Mouse (Mus musculus): ENCODE measurements around the gene Ttc39a. TPM values are rescaled to one million over a fixed set of nuclear protein-coding genes. Genes with fewer than 3 reads are reported as not detected.

Gene Ttc39a
- total RNA-seq, 4 experiments from 2014 or later: 2.2 to 2.7 (median 2.6) TPM

DNA sequence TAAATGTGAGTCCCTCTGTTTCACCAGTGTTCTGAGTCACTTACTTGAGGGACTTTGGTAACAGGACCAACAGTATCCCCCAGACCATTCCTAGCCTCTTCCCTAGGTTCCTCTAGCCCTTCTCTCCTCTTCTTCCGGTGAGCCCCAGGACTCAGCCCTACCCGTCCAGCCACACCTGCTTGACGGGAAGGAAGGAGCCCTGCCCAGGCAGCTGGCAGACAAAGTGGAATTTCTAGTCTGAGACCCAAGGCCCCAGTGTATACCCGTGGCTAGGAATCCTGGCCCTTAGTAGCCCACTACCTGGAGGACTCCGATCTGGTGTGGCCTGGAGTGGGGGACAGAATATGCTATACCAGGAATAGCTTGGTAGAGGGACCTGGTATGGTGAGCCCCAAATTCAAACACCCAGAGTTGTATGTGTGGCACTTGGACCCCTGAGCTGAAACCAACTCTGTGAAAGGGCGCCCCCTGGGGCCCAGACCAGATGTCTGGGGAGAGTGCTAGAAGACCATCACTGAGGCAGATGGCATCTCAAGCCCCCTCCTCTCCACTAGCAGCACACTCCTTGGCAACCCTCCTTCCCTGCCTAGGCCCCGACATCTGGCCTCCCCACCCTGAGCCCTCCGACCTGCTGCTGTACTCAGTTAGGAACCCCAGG lies 13.8 kb downstream of the Ttc39a start:
- DNase-seq (ENCODE audit: low spot score in 2 of 2): no peak

DNA sequence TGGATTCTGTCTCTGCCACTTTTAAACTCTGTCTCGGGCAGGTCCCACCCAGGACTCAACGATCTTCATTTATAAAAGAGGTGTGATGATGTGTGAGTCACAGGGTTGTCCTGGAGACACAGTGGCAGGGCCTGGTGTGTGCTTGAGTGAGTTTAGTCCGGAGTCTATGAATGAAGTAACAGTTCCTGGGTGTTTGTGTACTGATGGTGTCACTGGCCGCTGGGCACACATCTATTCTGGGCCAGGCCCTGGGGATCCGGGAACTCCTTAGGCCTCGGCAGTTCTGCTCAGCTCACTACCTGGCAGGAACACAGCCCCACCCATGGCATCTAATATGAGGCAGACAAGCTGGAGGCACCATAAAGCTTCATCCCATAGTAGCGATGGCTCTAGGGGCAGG lies 15.2 kb downstream of the Ttc39a start:
- no peak for DNase-seq (ENCODE audit: low spot score in 2 of 2)

DNA sequence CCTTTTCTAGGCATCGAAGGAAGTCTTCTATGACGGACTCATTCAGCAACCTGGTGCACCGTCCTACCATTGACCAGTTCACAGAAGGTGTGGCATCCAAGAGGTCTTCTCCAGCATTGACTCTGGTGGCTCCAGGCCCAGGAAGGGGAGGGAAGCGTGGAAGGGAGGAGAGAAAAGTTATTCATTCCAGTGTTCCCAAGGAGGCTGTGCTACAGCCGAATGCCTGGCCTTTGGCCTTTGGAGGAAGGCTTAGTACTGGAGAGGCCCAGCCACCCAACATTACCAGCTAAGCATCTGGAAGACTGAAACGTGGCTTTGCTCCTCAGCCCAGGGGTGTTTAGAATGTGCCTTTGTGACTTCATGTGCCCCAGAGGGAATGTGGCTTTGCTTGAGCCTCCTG lies 16.0 kb downstream of the Ttc39a start:
- no peak for DNase-seq (ENCODE audit: low spot score in 2 of 2)

DNA sequence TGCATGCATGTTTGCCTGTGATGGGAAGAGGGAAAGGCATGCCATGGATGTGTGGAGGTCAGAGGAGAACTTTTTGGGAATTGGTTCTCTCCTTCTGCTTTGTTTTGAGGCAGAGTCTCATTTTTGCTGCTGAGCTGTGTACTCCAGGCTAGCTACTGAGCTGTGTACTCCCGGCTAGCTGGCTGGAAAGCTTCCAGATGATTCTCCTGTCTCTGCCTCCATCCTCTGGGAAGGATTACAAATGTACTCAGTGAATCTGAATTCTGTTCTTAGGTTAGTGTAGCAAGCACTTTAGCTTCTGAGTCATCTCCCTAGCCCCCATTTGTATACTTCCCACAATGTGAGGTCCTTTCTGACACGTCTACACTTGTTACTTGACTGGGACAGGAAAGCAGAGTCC lies 17.0 kb downstream of the Ttc39a start:
- DNase-seq (ENCODE audit: low spot score in 2 of 2): no peak

DNA sequence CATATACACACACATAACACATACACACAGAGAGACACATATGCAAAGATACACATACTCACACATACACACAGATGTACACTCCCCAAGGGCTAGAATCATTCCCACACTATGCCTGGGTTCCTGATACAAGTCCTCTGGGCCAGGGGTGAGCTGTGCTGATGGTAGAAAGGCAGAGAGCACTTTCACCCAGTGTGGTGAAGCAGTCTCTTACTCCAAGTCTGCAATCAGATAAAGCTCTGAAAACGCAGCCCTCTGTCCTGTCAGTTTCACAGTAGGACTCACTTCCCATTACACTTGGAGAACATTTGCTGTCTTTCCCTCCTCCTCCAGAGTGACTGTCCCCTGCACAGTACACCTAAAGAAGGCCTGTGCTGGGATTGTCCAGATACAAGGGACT lies 20.6 kb downstream of the Ttc39a start:
- DNase-seq (ENCODE audit: low spot score in 2 of 2): no peak

DNA sequence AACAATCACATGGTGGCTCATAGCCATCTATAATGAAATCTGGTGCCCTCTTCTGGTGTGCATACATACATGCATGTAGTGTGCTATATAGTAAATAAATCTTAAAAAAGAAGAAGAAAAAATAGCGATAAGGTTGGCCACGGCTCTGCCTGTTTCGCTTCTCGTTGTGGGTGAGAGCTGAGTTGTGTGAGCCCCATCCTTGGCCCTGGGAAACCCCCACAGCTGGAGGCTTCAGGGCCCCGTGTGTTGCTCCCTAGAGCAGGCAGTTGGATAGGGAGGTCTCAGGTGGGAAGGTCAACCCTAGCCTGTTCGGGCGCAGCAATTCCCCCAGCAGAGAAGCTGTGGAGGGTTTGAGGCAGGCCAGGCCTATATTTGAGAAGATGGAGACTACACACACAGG lies 23.8 kb downstream of the Ttc39a start:
- DNase-seq (ENCODE audit: low spot score in 2 of 2): no peak

DNA sequence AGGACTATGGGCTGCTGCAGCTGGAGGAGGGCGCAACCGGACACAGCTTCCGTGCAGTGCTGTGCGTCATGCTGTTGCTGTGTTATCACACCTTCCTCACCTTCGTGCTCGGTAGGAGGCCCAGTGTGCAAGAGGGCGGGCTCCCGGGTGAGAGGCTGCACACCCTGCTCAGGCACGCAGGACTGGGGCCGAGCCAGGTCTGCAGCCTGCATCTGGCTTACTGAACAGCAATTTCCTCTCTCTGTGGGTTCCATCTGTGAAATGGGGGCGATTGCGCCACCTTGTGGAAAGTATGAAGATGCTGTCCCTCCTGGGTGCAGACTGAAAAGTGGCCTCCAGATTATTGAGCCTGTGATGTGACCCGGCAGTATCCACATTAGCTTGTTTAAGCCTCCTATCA lies 24.4 kb downstream of the Ttc39a start:
- DNase-seq (ENCODE audit: low spot score in 2 of 2): peak in 1 of 2 experiments; percentile 48

DNA sequence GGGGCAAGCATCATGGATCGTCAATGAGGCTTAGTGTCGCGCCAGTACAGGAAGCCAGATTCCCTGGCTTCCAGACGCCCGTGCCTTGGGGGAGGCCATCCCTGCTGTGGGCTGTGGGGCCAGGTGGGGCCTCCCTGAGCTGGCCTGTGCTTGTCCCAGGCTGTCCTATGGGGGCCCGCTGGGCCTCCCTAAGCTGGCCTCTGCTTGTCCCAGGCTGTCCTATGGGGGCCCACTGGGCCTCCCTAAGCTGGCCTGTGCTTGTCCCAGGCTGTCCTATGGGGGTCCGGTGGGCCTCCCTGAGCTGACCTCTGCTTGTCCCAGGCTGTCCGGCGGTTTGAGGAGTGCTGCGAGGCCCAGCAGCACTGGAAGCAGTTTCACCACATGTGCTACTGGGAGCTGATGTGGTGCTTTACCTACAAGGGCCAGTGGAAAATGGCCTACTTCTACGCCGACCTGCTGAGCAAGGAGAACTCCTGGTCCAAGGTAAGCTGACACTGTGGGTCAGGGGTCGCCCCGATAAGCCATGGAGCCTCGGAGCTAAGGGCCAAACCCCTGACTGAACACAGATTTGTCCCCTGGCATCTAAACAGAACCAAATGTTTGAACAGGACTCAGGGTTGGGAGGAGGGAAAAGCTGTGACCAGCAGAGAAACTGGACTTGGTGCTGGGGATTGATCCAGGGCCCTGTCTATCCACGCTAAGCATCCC lies 26.4 kb downstream of the Ttc39a start:
- DNase-seq (ENCODE audit: low spot score in 2 of 2): no peak

DNA sequence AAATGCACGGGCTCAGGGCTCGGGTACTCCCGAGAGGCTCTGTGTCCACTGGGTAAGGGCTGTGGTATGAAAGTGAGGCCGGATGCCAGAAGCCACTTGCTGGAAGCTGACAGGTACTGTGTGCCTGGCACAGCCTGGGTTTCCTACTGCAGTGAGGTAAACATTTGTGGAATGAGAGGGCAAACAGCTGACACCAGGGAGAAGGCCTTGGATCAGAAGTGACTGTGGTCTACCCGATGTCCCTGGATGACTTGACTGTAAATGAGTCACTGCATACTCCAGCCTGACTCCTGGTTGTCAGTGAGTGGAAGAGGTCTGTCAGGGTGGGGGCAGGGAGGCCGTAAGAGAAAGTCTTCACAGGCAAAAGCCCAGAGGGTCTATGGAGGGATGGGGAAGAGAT lies 27.2 kb downstream of the Ttc39a start:
- no peak for DNase-seq (ENCODE audit: low spot score in 2 of 2)

DNA sequence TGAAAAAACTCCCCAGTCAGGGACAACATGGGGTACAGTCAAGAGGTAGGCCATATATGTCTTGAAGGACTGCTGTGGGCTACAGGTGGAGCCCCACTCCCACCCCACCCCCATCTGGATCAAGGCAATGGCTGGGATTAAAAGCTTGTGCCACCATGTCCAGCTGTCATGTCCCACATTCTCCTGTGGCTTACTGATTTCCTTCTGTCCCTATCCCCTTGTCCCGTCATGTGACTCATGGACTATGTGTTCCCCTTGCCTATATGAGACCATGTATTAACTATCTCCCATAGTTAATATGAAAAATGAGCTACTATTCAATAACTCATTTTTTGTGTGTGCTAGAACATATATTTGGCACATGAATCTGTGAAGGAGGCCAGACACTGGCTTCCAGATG lies 27.8 kb downstream of the Ttc39a start:
- DNase-seq (ENCODE audit: low spot score in 2 of 2): no peak

DNA sequence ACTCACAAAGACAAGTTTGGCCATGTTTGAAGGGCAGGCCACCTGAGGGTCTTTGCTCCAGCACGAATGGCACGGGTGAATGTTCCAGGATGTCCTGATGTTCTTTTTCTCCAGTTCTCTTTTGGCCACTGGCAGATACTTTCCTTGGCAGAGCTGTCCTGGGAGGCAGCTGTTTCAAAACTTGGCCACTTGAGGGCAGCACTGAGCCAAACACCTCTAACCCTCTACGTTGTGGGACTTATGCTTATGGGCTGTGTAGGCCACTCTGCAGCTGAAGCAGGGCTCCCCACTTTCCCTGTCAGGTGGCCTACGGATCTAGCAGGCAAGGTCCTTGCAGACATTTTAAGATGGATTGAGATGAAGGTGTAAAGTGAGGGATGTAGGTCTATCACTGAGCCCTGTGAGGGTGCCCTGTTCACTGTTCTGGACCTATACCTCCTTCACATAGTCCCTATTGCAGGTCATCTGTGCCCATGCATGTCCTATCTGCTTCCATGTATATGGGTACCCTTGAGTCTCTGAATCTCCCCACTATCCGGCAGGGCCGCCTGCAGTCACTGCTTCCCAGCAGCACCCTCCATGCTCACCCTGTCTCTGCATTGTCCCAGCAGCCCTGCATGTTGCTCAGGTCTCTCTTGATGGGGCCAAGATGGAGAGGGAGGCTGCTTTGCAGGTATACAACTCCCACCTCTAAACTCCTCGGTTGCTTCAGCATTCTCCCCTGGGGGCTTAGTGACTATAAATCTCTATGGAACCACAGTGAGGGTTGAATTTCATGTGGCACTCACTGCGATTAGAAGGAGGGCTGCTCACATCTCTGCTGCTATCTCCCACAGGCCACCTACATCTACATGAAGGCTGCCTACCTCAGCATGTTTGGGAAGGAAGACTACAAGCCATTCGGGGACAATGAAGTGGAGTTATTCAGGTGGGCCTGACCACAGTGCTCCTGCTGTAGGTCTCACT lies 31.8 kb downstream of the Ttc39a start:
- DNase-seq (ENCODE audit: low spot score in 2 of 2): peak in 1 of 2 experiments; percentile 60

DNA sequence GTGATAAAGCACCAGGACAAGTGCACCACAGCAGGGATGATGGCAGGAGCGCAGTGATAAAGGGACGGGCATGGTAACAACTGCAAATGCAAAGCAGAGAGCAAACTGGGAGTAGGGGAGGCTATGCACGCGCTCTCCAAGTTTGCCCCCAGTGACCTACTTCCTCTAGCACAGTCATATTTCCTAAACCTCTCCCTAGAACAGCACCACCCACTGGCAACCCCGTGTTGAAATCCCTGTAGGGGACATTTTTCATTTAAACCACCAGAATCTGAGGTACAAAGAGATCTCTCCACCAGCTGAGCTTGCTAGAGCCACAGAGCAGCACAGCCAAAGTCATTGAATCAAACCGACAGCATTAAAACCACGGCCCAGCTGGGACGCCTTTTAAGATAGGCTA lies 32.7 kb downstream of the Ttc39a start:
- DNase-seq (ENCODE audit: low spot score in 2 of 2): no peak

DNA sequence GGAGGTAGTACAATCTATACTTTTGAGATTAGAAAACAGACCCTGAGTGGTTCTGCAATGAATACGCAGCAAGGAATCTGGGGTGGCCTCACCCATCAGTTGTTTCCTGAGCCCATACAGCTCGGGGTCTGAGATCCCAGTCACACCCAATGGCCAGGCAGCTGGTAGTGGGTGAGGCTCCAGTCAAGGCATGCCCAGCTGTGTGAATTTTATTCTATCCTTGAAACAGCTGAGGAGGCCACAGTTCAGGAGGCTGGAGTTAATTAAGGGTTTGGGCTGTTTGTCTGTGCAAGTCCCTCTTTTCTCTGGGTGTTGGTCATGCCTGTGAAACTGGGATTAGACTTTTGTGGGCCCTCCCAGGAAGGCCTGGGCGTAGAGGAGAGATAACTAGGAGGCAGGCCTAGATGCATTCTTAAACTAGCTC lies 33.4 kb downstream of the Ttc39a start:
- DNase-seq (ENCODE audit: low spot score in 2 of 2): no peak

DNA sequence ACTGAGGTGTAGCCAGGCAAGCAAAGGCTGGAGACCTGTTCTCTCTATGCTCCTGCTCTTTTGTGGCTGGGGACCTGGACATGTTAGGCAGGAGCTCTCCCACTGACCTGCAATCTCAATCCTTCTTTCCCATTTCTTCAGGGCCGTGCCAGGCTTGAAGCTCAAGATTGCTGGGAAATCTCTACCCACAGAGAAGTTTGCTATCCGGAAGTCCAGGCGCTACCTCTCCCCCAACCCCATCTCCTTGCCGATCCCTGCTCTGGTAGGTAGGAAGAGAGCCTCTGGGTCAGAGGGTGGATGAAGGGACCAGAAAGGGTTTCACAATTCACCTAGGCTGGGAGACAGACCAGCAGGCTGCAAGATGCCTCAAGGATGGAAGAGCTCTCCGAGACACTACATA lies 34.0 kb downstream of the Ttc39a start:
- DNase-seq (ENCODE audit: low spot score in 2 of 2): no peak

DNA sequence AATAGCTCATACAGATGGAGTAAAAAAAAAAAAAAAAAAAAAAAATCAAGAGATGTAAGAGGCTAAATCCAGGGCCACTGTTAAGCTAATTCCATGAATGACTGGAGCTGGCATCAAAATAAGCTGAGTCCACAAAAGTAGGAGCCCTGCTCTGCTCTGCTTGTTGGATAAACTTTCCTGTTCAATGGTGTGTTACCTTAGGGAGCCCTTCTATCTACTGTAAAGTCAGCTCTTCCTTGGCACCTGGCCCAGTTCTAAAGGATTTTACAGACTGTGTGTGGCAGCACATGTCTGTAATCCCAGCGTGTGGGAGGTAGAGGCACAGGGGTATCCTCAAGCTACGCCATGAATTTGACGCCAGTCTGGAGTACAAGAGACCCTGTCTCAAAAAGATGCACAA lies 34.6 kb downstream of the Ttc39a start:
- no peak for DNase-seq (ENCODE audit: low spot score in 2 of 2)

DNA sequence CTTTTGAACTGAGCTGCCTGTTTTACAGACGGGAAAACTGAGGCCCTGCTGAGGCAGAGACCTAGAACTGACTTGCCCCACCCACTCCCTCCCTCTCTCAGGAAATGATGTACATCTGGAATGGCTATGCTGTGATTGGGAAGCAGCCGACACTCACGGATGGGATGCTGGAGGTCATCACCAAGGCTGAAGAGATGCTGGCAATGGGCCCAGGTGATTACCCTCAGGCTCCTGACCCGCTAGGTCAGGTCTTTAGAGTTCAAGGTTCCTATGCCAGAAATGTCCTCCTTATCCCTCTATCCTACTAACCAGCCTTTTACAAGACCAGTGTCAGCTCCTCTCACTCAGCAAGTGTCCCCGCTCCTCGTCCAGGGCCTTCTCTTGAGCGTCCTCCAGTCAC lies 35.7 kb downstream of the Ttc39a start:
- DNase-seq (ENCODE audit: low spot score in 2 of 2): no peak

DNA sequence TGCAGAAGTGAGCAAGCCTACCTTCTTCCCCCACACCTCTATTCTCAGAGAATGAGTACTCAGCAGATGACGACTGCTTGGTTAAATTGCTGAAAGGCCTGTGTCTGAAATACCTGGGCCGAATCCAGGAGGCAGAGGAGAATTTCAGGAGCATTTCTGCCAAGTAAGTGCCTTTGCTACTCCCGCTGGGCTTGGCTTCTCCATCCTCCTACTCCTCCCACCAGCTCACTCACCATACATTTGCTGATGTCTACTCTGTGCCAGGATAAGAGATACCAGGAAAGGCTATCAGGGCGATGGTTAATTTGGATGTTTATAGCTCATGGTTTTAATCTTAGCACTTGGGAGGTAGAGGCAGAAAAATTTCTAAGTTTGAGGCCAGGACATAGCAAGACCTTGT lies 36.2 kb downstream of the Ttc39a start:
- no peak for DNase-seq (ENCODE audit: low spot score in 2 of 2)

DNA sequence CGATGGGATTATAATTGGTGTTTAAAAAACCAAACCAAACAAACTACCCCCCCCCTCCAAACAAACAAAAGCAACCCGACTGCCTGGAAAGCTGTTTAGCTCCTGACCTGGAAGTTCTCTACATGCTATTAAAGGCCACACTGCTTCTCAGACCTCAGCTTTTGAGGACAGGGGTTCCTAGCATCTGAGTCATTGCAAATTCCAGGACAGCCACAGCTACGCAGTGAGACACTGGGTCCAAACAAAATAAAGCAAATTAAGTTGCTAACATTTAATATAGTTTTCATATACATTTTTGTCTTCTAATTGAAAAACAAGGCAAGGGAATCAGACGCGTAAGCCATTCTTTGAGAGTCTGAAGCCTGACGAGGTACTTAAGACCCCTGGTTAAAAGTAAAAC lies 38.0 kb downstream of the Ttc39a start:
- no peak for DNase-seq (ENCODE audit: low spot score in 2 of 2)

DNA sequence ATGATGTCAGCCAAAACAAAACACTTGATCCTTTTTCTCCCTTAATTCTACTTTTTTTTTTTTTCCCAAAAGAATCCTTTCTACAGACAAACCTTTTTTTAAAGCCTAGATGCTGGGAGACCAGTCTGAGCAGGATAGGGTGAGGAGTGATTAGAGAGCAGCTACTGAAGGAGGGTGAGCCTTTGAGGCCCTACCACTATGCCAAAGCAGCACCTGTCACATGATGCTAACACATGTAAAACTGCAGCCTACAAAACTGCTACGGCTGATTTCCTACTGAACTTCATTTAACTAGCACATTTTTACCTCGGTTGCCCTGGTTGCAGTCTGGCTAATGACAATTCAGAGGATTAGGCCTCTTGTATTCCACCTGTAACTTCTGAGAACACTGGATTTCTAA lies 38.5 kb downstream of the Ttc39a start:
- DNase-seq (ENCODE audit: low spot score in 2 of 2): no peak

DNA sequence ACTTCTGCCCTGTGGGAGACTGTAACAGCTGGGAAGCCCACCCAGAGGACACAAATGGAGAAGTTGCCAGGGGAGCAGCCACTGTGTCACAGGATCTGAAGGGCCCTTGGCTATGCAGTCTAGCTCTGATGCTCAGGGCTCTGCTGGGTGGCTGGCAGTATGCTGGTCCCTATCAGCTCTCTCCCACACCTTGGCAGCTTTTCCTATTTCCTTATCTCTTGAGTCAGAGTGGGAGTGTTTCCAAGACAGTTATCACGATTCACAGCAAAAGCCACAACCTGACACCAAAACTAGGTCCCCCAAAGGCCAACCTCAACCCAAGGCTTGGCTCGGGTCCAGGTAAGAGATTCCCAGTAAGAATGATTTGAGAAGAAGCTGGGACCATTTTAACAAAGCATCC lies 39.0 kb downstream of the Ttc39a start:
- no peak for DNase-seq (ENCODE audit: low spot score in 2 of 2)

DNA sequence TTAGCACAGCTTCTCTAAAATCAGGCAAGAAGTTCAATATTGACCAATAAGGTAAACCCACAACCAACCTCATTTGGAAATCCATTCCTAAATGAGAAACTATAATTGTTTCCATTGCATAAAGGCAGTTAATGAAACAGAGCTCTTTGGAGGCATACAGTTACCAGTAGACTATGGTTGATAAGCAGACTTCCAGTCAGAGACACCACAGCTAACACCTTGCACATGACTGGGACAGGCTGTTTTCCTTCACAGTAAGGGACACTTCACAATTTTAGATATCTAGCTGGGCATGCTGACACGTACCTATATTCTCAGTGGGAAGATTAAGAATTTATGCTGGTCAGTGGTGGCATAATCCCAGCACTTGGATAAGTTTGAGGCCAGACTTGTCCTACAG lies 39.5 kb downstream of the Ttc39a start:
- DNase-seq (ENCODE audit: low spot score in 2 of 2): no peak

DNA sequence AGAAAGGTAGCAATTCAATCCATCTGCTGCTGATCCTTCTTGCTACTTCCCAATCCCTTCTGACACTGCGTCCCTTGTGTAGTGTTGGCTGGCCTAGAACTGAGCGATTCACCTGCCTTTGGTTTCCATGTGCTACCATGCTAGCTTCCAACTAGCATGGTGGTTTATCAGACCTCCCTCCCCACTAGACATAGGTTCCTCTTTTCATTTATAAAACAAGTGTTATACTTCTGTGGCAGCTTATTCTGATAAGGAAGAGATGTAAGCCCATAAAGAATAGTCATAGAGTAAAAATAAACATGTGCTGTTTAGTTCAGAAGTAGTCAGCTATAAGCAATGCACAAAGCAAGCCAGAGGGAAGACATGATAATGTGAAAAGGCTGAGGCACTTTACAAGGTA lies 42.1 kb downstream of the Ttc39a start:
- no peak for DNase-seq (ENCODE audit: low spot score in 2 of 2)

Data from layer of hippocampus, adult 8-10 months (tissue).